Mouse (Mus musculus) bone marrow macrophage, adult 2 months (primary cell): ENCODE results near the gene Spred3.

ENCODE experiments used
- CTCF ChIP-seq: IDR thresholded peaks from 2 replicates; pipeline ENCODE4 v1.5.1; 2012; ENCODE audit warnings: low read depth, mild to moderate bottlenecking, low read length, moderate library complexity
- POLR2A ChIP-seq: IDR thresholded peaks from 2 replicates; pipeline ENCODE4 v1.6.1; 2012; ENCODE audit warnings: mild to moderate bottlenecking, low read depth, low read length, borderline replicate concordance

DNA sequence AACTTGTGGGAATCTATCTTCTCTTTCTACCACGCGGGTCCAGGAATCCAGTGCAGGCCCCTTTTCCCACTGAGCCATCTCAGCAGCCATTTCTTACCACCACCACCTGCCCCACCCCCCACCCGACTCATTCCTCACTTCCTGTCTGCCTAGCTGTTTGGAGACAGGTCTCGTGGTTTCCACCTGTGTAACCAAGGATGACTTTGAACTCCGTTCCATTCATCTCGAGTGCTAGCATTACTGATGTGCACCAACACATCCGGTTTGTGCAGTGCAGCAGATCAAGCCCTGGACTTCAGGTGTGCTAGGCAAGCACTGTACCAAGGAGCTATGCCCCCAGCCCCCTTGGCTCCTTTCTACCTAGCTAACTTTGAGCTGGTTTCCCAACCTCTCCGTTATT, 28.8 kb downstream of the Spred3 start:
- TF ChIP-seq CTCF (no peak), POLR2A (no peak)
